Mouse (Mus musculus) cortical plate, adult 2 months (tissue): ENCODE results near the gene Ripk3. TPM values are rescaled to one million over a fixed set of nuclear protein-coding genes. Genes with fewer than 3 reads are reported as not detected.

ENCODE experiments used
- H3K27ac ChIP-seq: fragments of 200-500 bp; 2 replicates; pipeline ENCODE4 v1.5.1; 2012; ENCODE audit warnings: low read length, control low read depth, inconsistent platforms; ENCODE audit not compliant: insufficient read depth
- H3K4me1 ChIP-seq: fragments of 200-500 bp; 2 replicates; pipeline ENCODE4 v1.6.1; 2011; ENCODE audit warnings: low read length; ENCODE audit not compliant: control insufficient read depth, insufficient read depth
- H3K4me3 ChIP-seq: fragments of 200-500 bp; 2 replicates; pipeline ENCODE4 v1.5.1; 2011; ENCODE audit warnings: mild to moderate bottlenecking, low read length, control low read depth; ENCODE audit not compliant: insufficient read depth
- CTCF ChIP-seq: fragments of 200-500 bp; IDR thresholded peaks from 2 replicates; pipeline ENCODE4 v1.5.1; 2011; ENCODE audit warnings: mild to moderate bottlenecking, control low read depth, low read length; ENCODE audit not compliant: insufficient read depth; ENCODE audit errors: extremely low read depth
- POLR2A ChIP-seq: fragments of 200-500 bp; IDR thresholded peaks from 2 replicates; pipeline ENCODE4 v1.6.1; 2011; ENCODE audit warnings: mild to moderate bottlenecking, low read length, control low read depth; ENCODE audit not compliant: insufficient read depth; ENCODE audit errors: extremely low read depth
- polyA plus RNA-seq: library from polyadenylated mRNA; depleted of rRNA; stranded (reverse); fragments of >200 nt; gene quantifications from 2 replicates; pipeline ENCODE4 v1.2.3, GENCODE M21; 2012; rRNA removed

The Ripk3 gene
- polyA plus RNA-seq, result 0.66 and 1.0 TPM in 2 replicates

DNA sequence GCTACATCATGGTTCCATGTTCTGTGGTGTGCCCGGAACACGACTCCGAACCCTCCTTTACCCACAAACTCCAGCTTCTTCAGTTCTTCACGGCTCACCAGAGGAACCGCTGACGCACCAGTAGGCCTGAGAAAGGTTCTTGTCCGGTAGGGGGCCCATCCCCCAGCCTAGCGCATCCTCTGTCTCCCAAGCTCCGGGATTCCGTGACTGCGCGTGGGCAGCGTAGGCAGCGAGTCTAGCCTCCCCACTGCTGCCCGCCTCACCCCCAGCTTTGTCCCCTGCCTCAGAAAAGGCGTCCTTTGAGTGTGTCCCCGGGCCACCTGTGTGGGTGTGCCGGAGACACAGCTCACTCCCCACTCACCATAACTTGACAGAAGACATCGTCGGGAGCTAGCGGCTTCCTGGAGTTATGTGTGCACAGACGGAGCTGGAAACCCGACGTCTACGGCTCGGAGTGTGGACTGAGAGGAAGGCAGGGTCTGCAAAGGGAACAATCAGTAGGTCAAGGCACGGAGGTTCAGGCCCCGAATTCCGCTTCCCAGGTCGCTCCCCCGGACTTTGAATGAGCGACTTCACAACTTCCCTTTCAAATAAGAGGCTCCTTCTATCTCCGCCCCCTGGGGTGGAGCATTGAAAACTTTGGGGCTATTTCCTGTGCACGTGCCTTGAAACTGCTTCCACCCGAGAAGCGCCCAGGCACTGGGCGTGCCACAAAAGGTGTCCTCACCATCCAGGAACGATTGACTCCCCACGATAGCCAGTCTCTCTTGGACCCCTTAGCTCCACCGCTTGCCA lies at the start of gene Ripk3:
TSS of gene Ripk3 (minus strand) at position 610 of the 795 bp plus-strand sequence.
- Histone ChIP-seq H3K4me3 (no peak within 1 kb of the TSS), H3K27ac (no peak within 1 kb of the TSS), H3K4me1 (no peaks in the 10 kb centered on the region)
- TF ChIP-seq CTCF (no peak), POLR2A (no peak)

DNA sequence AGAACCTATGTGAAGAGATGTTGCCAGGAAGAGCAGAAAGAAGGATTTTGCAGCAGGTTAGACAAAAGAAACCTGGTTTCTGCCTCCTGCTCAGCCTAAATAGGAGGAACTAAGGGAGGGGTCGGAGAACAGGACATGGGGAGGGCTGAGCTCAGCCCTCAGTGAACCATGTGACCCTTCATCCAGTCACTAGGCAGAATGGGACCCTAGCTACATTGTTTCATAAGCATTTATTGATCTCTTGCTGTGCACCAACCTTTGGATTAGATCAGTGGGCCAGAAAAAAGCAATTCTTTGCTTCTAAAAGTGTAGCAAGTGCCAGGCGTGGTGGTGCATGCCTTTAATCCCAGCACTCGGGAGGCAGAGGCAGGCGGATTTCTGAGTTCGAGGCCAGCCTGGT lies 49.6 kb upstream of the Ripk3 start:
- no peak overlapping the region for H3K4me3 ChIP-seq
- H3K27ac ChIP-seq, result no peak overlapping the region
- no peaks in the 10 kb centered on the region for H3K4me1 ChIP-seq
- TF ChIP-seq POLR2A (no peak), CTCF (no peak)

DNA sequence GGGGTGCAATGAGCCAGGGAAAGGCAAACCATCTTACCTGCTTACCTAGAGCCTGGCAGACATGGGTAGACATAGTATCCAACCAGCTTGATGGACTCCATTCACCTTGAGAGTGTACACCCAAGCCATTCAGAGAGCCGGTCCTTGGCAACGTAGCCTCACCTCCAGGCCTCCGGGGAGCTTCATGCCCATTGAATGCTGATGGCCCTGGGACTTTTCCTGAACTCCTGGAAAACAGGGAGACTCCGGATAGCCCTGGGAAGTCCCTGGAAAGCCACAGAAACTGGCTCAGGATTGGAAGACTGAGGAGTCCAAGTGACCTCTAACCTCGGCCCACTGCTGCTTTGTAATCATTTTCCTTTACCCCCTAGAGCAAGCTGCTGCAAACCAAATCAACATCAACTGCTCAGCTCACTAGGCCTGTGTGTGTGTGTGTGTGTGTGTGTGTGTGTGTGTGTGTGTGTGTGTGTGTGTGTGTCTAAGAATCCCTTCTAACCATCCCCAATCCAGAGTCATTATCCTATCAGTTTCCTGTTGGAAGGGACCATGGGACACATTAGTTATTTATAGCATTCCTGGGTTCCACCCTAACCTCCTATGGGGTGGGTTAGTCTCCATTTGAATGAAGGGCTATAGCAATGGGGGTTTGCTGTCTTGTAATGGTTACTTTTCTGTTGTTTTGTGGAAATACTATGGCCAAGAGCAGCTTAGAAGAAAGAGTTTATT lies 46.3 kb upstream of the Ripk3 start:
- no peaks in the 10 kb centered on the region for H3K4me1 ChIP-seq
- TF ChIP-seq POLR2A (no peak), CTCF (no peak)
- no peak overlapping the region for H3K4me3 ChIP-seq
- no peak overlapping the region for H3K27ac ChIP-seq

DNA sequence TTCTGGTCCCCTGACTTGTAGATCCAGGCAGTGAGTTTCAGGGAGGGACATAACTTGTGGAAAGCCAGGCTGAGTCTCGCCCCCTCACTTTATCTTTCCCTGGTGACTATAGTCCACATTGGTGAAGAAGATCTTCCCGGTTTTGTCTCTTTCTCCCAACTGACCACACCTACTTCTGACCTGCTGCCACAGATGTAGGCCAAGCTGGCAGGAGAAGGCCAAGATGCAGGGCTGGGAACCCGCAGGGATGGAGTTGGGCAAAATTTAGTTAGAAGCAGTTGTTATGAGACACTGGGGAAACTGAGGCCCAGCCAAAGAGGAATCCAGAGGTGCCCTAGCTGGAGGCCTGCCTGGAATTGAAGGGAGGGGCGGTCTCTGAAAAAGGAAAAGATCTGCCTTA lies 44.5 kb upstream of the Ripk3 start:
- TF ChIP-seq POLR2A (no peak), CTCF (no peak)

DNA sequence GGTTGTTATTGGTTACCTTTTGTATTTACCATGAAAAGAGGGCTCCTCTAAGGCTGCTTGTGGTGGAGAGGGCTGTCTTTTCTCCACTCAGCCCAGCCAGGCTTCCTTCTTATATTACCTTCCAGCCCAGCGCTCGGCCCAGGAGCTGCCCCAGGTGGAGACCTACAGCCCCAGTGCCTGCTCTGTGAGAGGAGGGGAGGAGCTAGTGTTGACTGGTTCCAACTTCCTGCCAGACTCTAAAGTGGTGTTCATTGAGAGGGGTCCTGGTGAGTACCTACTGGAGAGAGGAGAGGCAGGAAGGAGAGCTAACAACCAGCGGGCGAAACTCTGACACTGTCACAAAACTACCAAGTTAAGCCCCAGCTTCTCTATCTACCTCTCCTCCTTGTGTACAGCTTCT lies 41.7 kb upstream of the Ripk3 start:
- no peak overlapping the region for H3K4me3 ChIP-seq
- no peak overlapping the region for H3K27ac ChIP-seq
- no peak for TF ChIP-seq CTCF
- no peak for TF ChIP-seq POLR2A
- no peaks in the 10 kb centered on the region for H3K4me1 ChIP-seq

More for the DNA sequence above, 44.5 kb upstream of the Ripk3 start:
- Histone ChIP-seq H3K4me1 (no peaks in the 10 kb centered on the region), H3K27ac (no peak overlapping the region), H3K4me3 (no peak overlapping the region)

DNA sequence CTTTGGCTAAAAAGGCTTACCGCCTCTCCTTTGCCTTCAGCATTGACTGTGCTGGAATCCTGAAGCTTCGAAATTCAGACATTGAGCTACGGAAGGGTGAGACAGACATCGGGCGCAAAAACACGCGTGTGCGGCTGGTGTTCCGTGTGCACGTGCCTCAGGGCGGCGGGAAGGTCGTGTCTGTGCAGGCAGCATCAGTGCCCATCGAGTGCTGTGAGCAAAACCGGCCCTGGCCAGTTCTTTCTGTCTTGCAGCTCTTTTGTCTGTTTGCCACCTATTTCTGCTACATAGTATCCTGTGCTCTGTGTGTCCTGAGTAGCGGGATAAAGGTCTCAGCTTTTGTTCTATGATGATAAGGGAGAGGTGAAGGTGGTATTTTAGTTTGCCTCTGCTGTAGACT lies 41.2 kb upstream of the Ripk3 start:
- TF ChIP-seq POLR2A (no peak), CTCF (no peak)
- H3K27ac ChIP-seq, result no peak overlapping the region
- H3K4me3 ChIP-seq, result no peak overlapping the region
- no peaks in the 10 kb centered on the region for H3K4me1 ChIP-seq

DNA sequence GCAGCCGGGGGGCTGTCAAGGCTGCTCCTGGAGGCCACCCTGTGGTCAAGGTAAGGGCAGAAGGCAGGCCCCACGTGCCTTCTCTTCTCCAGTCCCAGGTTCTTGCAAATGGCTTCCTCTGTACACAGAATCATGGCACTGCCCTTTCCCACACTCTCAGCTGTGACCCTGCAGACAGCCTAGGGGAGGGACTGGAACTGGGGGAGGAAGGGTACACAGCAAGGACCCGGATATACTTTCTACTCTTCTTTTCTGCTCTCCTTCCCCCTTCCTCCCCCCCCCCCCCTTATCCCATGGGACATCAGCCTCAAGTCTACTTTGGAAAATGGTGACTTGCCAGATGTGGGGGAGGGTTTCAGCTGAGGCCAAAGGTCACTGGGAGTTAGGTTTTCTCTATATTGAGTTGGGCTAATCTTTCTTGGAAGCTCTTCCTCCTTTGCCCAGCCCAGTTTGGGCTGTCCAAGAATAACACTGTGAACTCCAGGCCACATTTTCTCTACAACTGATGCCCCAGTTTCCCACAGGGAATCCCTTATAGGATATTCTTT lies 40.1 kb upstream of the Ripk3 start:
- TF ChIP-seq CTCF, result no peak
- TF ChIP-seq POLR2A, result no peak
- H3K4me1 ChIP-seq, result no peaks in the 10 kb centered on the region
- no peak overlapping the region for H3K27ac ChIP-seq
- H3K4me3 ChIP-seq, result no peak overlapping the region

DNA sequence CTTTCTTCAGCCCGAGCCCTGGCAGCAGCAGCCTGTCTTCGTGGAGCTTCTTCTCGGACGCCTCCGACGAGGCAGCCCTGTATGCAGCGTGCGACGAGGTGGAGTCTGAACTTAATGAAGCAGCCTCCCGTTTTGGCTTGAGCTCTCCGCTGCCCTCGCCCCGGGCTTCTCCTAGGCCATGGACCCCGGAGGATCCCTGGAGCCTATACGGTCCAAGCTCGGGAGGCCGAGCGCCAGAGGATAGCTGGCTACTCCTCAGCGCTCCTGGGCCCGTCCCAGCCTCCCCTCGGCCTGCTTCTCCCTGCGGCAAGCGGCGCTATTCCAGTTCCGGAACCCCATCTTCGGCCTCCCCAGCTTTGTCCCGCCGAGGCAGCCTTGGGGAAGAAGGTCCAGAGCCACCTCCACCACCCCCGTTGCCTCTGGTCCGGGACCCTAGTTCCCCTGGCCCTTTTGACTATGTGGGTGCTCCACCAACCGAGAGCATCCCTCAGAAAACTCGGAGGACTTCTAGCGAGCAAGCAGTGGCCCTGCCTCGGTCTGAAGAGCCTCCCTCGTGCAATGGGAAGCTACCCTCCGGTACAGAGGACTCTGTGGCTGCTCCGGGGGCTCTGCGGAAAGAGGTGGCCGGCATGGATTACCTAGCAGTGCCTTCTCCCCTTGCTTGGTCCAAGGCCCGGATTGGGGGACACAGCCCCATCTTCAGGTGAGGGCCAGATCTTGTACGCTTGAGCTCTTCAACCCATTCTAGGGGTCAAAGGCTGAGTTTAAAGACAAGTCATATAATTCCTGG lies 38.1 kb upstream of the Ripk3 start:
- no peaks in the 10 kb centered on the region for H3K4me1 ChIP-seq
- TF ChIP-seq CTCF (no peak), POLR2A (no peak)
- H3K27ac ChIP-seq, result no peak overlapping the region
- H3K4me3 ChIP-seq, result no peak overlapping the region

DNA sequence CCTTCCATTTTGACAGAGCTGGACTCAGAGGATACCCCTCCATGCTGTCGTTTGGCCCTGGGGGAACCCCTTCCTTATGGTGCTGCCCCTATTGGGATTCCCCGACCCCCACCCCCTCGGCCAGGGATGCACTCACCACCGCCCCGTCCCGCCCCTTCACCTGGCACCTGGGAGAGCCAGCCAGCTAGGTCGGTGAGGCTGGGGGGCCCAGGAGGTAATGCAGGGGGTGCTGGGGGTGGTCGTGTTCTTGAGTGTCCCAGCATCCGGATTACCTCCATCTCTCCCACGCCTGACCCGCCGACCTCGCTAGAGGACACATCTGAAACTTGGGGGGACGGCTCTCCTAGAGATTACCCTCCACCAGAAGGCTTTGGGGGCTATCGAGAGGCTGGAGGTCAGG lies 37.5 kb upstream of the Ripk3 start:
- TF ChIP-seq POLR2A, result no peak
- no peak for TF ChIP-seq CTCF
- Histone ChIP-seq H3K4me3 (no peak overlapping the region), H3K4me1 (no peaks in the 10 kb centered on the region), H3K27ac (no peak overlapping the region)
